Mouse (Mus musculus): Measurements from ENCODE around the gene 1700010I14Rik. TPM values are rescaled to one million over a fixed set of nuclear protein-coding genes. Genes with fewer than 3 reads are reported as not detected.

The 1700010I14Rik gene
- 2.6 and 4.2 TPM in 2 replicates for polyA plus RNA-seq (2012; rRNA removed)

GRCm38 (mm10) chr17:8988119-8988807 lies at the start of gene 1700010I14Rik:
1700010I14Rik (plus strand) TSS chr17:8988333.

